Mouse (Mus musculus): ENCODE data around the gene Ptpn4.
A peak's percentile ranks its signal among the peaks of the same experiment; 100 is the strongest.

The Ptpn4 gene

DNA sequence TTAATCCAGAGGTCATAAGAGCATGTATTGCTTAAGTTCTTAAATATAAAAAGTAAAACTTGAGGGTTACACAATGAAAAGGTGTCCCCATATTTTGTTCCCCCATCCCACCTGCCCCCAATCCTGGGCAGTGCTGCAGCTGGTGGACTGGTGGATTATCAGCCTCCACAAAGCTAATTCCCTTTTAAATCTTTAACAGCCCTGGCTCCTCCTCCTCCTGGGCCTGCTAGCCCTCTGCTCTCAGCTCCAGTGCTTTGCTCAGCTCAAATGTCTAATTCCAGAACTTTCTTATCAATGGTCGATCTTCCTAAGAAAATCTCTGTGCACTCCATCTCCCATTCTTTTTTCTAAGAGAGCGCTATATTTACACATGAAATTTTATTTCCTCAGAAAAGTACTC is 191.1 kb downstream of the Ptpn4 start:
- no peak for DNase-seq (ENCODE audit: low read depth, low spot score)

DNA sequence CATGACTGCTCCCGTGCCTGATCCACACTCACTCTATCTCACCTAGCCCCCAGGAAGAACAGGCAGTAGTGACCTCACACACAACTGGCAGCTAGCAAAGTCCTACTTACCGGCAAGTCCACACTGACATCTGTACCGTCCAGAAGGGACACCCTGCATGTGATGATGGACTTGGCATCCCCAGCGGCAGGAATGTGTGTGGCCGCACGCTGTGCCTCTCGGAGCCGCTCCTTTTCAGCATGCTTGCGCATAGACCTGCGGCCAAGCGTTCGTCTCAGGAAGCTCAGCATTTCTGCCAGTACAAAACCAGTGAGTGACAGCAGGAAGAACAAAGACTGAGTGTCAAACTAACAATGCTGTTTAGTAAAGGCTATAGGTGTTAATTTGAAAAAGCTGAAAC is 195.0 kb downstream of the Ptpn4 start:
- peak; percentile 16 for DNase-seq (ENCODE audit: low read depth, low spot score)

DNA sequence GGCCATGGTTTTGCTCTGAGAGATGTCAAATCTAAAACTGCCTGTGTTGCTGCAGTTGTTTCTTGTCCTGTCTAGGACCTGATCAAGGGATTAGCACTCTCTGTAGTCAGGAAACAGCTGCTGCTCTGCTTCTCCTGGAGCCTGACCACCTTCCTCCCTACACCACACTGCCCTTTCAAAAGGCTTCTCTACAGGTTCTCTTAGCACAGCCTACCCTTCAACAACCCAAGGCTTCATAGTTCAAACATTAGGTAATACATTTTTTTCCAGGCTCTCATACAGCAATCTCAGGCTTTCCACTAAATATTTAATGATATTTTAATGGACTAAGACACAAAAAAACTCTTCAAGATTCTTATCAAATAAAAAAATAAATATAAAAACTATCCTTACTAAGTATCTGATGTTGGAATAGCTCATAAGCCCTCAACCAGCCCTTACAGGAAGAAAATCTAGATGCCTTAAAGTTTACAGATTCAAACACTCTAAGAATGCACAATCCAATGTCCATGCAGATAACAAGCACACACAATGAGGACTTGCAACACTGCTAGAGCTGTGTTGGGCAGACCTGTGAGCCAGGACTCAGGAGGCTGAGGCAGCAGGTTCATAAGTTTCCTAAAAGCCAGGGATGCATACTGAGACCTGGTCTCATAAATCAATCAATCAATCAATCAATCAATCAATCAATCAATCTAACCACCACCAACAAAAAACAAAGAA is 196.2 kb downstream of the Ptpn4 start:
- no peak for DNase-seq (ENCODE audit: low read depth, low spot score)

DNA sequence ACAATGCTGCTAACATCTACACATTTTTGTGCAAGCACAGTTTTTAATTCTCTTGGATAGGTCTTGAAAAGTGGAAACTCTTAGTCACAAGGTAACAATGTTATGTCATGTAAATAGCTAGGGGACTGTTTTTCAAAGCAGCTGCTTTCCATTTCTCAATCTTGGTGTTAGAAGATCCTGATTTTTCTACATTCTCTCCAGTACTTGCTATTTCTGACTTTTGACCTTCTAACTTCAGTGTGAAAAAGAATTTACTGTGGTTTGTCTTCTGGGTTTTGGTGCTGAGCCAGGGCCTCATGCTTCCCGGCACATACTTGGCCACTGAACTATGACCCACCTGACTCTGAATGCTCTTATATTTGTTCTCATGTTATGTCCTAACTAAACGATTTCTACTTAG is 197.4 kb downstream of the Ptpn4 start:
- no peak for DNase-seq (ENCODE audit: low read depth, low spot score)

DNA sequence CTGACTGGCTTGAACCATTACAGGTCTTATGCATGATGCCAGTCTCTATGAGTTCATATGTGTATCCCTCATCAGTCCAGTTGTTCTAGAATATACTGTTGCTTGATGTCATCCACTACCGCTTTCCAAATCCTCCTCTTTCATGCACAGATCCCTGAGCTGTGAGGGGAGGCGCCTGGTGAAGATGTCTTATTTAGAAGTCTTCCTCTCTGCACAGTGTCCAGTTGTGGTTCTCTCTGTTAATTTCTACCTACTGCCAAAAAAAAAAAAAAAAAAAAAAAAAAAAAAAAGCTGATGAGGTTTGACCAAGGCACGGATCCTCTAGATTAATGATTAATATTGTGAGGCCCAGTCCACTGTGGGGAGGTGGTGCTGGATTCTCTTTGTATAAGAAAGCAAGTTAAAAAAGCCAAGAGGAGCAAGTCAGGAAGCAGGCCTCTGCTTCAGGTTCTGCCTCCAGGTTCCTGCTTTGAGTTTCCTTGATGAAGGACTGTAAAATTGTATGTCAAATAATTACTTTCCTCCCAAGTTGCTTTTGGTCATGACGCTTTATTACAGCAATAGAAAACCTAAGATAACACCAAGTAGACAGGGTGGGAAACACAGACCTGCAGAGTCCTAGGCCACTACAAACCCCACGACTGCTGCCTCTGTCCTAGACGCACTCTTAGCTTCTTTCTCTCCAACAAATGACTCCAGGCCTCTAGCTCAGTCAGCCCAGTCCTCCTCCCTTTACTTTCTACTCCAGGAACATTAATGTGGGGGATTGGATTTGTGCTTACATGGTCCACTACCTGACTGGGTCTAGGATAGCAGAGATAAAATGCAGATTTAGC is 200.0 kb downstream of the Ptpn4 start:
- DNase-seq (ENCODE audit: low read depth, low spot score): no peak

DNA sequence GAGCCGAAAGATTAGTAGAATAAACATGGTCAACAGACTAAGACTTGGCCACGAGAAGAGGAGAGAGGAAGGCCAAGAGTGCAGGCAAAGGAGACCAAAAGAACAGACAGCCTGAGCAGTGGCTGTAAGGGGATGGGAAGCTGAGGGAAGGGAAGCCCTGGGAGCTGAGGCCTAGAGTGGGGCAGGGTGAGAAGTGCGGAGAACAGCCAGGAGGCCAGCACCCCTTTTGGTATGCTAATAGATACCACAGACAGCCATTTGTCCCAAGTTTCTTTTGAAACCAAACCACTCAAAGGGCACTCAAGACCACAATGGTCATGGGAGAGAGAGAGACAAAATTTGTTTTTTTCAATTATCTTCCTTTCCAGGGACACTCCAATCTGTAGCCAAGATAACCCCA is 202.7 kb downstream of the Ptpn4 start:
- no peak for DNase-seq (ENCODE audit: low read depth, low spot score)

DNA sequence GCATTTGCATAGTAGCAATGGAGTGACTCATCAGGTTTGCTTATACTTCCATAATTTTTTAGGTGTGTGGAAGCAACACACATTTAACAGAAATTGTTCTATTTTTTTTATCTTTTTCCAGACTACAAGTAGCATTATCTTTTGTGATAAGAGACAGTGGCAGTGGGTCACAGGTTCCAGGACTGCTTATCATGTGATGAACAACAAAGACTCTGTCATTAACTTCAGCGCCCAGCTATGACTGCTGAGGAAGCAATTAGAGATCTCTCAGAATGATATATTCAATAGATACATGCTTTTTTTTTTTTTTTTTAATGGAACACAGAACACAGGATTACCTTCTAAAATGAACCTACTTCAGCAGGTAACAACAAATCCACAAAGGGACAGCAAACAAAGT is 207.0 kb downstream of the Ptpn4 start:
- DNase-seq (ENCODE audit: low read depth, low spot score): no peak

DNA sequence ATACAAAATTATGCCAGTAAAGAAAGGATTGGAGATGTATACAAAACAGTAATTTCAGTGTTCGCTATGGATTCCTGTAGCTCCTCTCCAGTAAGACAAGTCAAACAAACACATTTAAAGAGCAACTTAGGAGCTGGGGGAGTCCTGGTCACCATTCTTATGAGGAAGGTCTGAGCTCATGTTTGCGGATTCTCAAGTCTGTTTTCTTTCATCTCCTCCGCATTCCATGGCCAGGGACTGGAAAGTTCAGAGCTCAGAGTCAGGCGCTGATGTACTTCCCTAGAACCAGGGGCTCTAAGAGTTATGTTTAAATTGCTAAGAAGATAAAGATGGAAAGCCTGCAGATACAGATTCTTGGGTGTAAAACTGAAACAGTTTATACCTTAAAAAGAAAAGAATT is 210.6 kb downstream of the Ptpn4 start:
- no peak for DNase-seq (ENCODE audit: low read depth, low spot score)

DNA sequence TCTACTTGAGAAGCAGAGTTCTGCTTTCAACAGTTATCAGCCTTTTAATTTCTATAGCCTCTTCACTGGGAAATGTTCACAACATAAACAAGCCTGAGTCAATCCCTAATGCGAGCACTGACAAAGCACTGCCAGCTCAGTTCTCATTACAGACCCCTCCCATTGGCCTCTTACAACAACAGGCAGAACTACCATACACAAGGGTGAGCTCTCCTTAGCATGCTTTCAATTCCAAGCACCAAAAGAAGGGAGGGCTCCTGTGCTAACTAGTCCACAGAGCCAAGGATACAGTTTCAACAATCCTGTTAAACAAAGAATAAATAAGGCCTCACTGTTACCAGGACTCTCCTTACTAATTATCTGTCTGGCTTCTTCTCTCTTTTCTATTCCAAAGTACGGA is 213.0 kb downstream of the Ptpn4 start:
- no peak for DNase-seq (ENCODE audit: low read depth, low spot score)

DNA sequence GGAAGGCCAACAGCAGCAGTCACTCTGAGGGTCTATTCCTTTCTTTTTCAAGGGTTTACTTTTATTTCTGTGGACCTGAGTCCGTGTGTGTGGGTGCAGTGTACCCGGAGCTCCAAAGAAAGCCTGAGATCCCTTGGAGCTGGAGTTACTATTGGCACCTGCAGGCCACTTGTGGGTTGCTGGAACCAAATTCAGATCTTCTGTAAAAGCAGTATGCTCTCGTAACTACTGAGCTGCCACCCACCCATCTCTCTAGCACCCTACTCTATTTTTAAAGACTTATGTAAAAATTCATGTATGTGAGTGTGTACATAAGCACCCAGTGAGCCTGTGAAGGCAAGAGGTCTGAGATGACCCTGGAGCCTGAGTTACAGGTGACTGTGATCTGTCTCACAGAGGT is 232.0 kb downstream of the Ptpn4 start:
- peak; percentile 70 for DNase-seq (ENCODE audit: low read depth, low spot score)

Measured in brain, adult 2 months (tissue).